Mouse (Mus musculus): ENCODE measurements at regions not wholly inside any gene's neighbourhood (a gene's known extent, or its start where the extent isn't known, plus 50 kb on each side); places are given as distances from the start of the nearest gene placed in this dataset.

GRCm38 (mm10) chr4:142789048-142789447, 423.7 kb downstream of the Prdm2 start:
- TF ChIP-seq CTCF (IDR thresholded peaks at IDR 0.05; ENCODE audit: extremely low read depth, insufficient read depth, insufficient read length, insufficient replicate concordance) (no peak), POLR2A (IDR thresholded peaks at IDR 0.05; ENCODE audit: low read depth, low read length) (no peak)
